Mouse (Mus musculus) liver, adult 2 months (tissue): ENCODE data around the gene Swi5.

Experiments used
- CTCF ChIP-seq: fragments of 200-500 bp; IDR thresholded peaks from 2 replicates; pipeline ENCODE4 v1.5.1; 2011; ENCODE audit warnings: low read depth, low read length, control low read depth
- POLR2A ChIP-seq: fragments of 200-500 bp; IDR thresholded peaks from 2 replicates; pipeline ENCODE4 v1.6.1; 2011; ENCODE audit warnings: low read length, control low read depth; ENCODE audit not compliant: insufficient read depth; ENCODE audit errors: extremely low read depth

DNA sequence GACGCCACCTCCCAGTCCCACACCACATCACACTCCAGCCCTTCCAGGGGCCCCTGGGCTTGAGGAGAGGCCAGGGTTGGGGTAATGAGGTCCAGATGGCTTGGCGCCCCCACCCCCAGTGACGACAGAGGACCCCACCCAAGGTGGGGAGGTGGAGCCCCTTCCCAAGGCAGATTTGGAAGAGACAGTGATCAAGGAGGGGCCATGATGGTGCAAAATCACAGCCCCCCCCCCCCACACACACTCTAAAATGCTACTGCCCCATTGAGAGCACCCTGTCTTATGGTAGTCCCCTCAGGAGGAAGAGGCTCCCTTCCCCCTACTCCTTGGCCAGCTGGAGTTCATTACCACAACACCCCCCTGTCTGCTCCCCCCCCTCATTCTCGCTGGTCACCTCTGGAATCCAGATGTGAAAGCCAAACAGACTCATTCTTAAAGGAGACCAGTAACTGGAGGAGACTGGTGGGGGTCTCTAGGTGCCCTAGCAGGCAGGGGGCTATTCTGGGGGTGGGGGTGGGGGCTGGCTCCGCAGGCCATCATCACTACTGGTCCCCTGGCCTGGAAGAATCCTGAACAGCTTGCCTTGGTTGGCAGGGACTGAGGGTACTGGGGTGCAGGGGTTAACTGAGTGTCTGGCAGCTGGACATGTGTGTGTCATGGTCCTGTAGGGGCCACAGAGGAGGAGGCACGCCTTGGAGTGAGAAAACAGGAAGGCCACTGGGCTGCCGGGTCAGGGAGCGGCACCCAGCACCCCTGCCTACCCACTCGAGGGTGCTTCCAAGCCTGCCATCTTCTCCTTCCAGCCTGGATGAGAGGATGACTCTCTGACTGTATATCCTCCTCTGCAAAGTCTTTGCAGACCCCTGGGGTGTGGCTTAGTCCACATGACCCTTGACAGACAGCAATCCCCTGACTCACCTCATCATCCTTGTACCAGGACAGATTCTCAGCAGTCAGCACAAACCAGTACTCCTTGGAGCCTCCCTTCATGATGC lies 32.0 kb upstream of the Swi5 start:
- TF ChIP-seq POLR2A (no peak), CTCF (no peak)
